Mouse (Mus musculus): ENCODE measurements around the gene Hspa1a. TPM values are rescaled to one million over a fixed set of nuclear protein-coding genes. Genes with fewer than 3 reads are reported as not detected.

Hspa1a gene
- total RNA-seq, 2 experiments from 2014 or later, result 2.6 to 2.9 TPM

GRCm38 (mm10) chr17:34944362-34944761 lies 27.6 kb downstream of the Hspa1a start:
- DNase-seq, result no peak

- DNase-seq, result no peak
Observed at GRCm38 (mm10) chr17:34943128-34943815, 28.7 kb downstream of the Hspa1a start.

GRCm38 (mm10) chr17:34941344-34942041 lies 30.5 kb downstream of the Hspa1a start:
- peak; percentile 41 for DNase-seq

- no peak for DNase-seq
Observed at GRCm38 (mm10) chr17:34937960-34938505, 33.9 kb downstream of the Hspa1a start.

DNA sequence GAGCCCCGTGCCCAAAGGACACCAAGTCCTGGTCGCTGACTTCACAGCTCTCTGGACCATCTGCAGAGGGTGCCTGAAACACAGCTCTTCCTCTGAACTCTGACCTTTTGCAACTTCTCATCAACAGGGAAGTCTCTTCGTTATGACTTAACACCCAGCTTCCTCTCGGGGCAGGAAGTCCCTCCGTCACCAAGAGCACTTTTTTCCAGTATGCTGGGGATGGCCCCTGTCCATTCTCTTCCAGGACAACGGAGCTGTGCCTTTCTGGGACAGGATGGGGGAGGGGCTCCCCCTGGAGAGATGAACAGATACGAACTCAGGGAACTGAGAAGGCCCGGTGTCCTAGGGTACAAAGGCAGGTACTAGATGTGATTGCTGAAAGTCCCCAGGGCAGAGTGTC lies 37.1 kb downstream of the Hspa1a start:
- peak; percentile 34 for DNase-seq

DNA sequence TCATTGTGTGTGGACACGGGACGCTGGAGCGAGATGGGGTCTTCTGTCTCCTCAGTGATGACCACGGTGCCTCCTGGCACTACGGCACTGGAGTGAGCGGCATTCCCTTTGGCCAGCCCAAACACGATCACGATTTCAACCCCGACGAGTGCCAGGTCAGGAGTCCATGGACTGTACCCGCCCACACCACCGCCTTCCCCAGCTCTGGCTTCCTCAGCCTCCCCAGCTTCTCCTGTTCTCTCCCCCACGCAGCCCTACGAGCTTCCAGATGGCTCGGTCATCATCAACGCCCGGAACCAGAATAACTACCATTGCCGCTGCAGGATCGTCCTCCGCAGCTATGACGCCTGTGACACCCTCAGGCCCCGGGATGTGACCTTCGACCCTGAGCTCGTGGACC lies 37.9 kb downstream of the Hspa1a start:
- DNase-seq, result no peak

DNA sequence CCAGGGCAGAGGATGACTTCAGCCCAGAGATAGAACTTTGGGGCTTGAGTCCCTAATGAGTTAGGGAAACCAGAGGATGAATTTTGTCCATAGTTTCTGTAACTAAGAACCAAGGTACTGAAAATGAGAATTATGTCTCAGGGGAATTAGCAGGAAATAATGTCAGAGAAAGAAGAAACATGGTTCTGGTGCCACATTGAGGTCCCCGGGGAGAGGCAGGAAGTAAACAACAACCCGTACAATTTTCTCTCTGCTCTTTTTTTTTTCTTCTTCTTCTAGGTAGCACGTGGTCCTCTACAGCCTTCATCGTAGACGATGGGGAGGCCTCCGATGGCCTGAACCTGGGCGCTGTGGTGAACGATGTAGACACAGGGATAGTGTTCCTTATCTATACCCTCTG lies 39.7 kb downstream of the Hspa1a start:
- no peak for DNase-seq

DNA sequence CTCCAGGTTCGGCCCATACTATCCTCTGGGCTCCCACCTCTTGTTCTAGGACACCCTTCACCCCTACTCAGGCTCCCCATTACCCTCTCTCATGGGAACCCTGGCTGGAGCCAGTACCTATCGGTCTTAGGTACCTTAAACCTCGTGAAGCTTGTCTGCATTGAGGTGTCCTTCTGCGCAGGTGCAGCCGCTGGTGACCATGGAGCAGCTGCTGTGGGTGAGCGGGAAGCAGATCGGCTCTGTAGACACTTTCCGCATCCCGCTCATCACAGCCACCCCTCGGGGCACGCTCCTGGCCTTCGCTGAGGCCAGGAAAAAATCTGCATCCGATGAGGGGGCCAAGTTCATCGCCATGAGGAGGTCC lies 40.2 kb downstream of the Hspa1a start:
- peak; percentile 17 for DNase-seq

GRCm38 (mm10) chr17:34931061-34931734 lies 40.8 kb downstream of the Hspa1a start, which contains the start of gene Neu1:
TSS of gene Neu1 (plus strand) at chr17:34931253.
- peak; percentile 99 for DNase-seq

DNA sequence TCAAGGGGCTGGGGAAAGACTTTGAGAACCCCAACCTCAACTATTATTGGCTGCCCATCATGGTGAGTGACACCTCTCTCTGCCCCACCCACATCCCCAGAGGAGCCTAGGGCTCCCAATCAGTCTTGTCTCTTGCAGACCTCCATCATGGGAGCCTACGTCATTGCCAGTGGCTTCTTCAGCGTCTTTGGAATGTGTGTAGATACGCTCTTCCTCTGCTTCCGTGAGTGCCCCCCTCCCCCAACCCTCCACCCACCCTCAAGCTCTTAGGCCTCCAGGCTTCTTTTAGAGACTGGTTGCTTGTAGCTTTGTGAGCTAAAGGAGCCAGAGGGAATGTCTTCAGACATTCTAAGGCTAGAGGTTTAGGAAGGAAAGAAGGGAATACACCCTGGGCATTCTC lies 43.1 kb downstream of the Hspa1a start:
- DNase-seq, result no peak

- DNase-seq, result no peak
Observed at GRCm38 (mm10) chr17:34927306-34928019, 44.5 kb downstream of the Hspa1a start.

DNA sequence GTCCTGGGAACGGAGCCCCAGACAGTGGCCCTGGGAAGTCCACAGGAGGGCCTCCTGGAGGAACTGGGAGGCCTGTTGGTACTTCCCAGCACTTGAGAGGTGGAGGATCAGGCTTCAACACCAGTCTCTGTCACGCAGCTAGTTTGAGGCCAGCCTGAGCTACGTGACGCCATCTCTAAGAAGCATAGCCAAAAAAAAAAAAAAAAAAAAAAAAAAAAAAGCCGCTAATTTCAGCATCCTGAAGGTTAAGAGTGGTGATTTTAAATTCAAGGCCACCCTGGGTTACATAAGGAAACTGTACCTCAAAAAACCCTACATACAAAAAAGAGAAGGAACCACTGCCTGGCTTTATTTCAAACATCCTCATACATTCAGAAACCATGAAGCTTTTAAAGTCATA lies 47.7 kb downstream of the Hspa1a start:
- DNase-seq, result no peak

DNA sequence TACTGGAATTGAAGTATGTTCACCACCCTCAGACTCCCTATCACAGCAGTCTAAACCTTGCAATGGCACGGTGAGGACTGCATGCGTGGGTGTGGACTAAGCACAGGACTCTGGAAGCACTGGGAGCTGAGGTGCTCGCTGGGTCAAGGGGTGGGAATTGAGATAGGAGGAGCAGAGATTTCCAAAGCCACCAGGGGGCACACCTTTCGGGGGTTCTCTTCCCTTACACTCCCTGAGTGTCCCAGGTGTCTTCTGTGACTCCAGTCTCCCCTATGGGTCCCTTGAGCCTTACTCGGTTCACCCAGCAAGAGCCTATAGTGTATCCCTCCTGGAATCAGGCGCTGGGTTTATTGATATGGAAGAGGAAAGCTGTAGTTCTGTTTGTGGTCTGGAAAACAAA lies 49.0 kb downstream of the Hspa1a start:
- DNase-seq, result no peak

Other genes with a start within 250 kb of the Hspa1a start
- gene C4b, start 228.3 kb downstream of the Hspa1a start, total RNA-seq (2021), result 1 to 10 TPM; 5.0 to 5.5 TPM
- gene Cyp21a1, start 167.6 kb downstream of the Hspa1a start, total RNA-seq (2021), result not detected
- gene Stk19, start 135.2 kb downstream of the Hspa1a start, total RNA-seq (2021), result 10 to 100 TPM; 13.6 to 16.2 TPM
- gene Dxo, start 135.1 kb downstream of the Hspa1a start, total RNA-seq (2021), result 10 to 100 TPM; 21.4 to 23.0 TPM
- 10 to 100 TPM; 27.4 to 27.9 TPM for gene Skiv2l, start 121.9 kb downstream of the Hspa1a start, total RNA-seq (2021)
- gene Nelfe, start 121.8 kb downstream of the Hspa1a start, total RNA-seq (2021), result 10 to 100 TPM; 30.4 to 34.2 TPM
- 1 to 10 TPM in 1 of 2 experiments, under 1 TPM in 1; 0.88 to 2.6 TPM for gene Cfb, start 109.6 kb downstream of the Hspa1a start, total RNA-seq (2021)
- gene Zbtb12, start 92.7 kb downstream of the Hspa1a start, total RNA-seq (2021), result 1 to 10 TPM; 7.9 TPM
- gene Gm20547, start 90.1 kb downstream of the Hspa1a start, total RNA-seq (2021), result not detected
- gene C2, start 73.9 kb downstream of the Hspa1a start, total RNA-seq (2021), result 1 to 10 TPM; 3.0 to 3.7 TPM
- 10 to 100 TPM; 55.7 to 56.8 TPM for gene Ehmt2, start 73.7 kb downstream of the Hspa1a start, total RNA-seq (2021)
- not detected for gene Slc44a4, start 57.7 kb downstream of the Hspa1a start, total RNA-seq (2021)
- 10 to 100 TPM; 10.1 to 11.7 TPM for gene Neu1, start 40.9 kb downstream of the Hspa1a start, total RNA-seq (2021)
- 1 to 10 TPM; 4.8 to 5.2 TPM for gene Hspa1b, start 12.9 kb downstream of the Hspa1a start, total RNA-seq (2021)
- gene Gm20481, start 2.2 kb downstream of the Hspa1a start, total RNA-seq (2021), result not detected
- gene Hspa1l, start 547 bp upstream of the Hspa1a start, total RNA-seq (2021), result 1 to 10 TPM; 5.3 to 6.6 TPM
- gene Lsm2, start 9.7 kb upstream of the Hspa1a start, total RNA-seq (2021), result 10 to 100 TPM; 52.2 to 55.0 TPM
- gene Vars, start 28.8 kb upstream of the Hspa1a start, total RNA-seq (2021), result 10 to 100 TPM; 46.7 to 49.0 TPM
- gene Vwa7, start 44.4 kb upstream of the Hspa1a start, total RNA-seq (2021), result 1 to 10 TPM; 1.6 to 1.8 TPM
- gene Sapcd1, start 55.9 kb upstream of the Hspa1a start, total RNA-seq (2021), result 1 to 10 TPM in 1 of 2 experiments, under 1 TPM in 1; 0.74 to 1.3 TPM
- gene Msh5, start 74.6 kb upstream of the Hspa1a start, total RNA-seq (2021), result 1 to 10 TPM; 4.0 to 6.5 TPM
- 100 to 1,000 TPM; 166 to 167 TPM for gene Clic1, start 77.8 kb upstream of the Hspa1a start, total RNA-seq (2021)
- 100 to 1,000 TPM; 104 to 106 TPM for gene Ddah2, start 86.9 kb upstream of the Hspa1a start, total RNA-seq (2021)
- not detected for gene Ly6g6c, start 93.2 kb upstream of the Hspa1a start, total RNA-seq (2021)
- gene Mpig6b, start 94.0 kb upstream of the Hspa1a start, total RNA-seq (2021), result under 1 TPM in 1 of 2 experiments, not detected in 1; 0.47 TPM
- gene Ly6g6e, start 104.7 kb upstream of the Hspa1a start, total RNA-seq (2021), result not detected
- 1 to 10 TPM; 1.6 to 2.4 TPM for gene Ly6g6d, start 105.9 kb upstream of the Hspa1a start, total RNA-seq (2021)
- gene Ly6g6f, start 113.5 kb upstream of the Hspa1a start, total RNA-seq (2021), result not detected
- gene Abhd16a, start 117.1 kb upstream of the Hspa1a start, total RNA-seq (2021), result 10 to 100 TPM; 50.6 to 53.5 TPM
- not detected for gene Ly6g5c, start 136.1 kb upstream of the Hspa1a start, total RNA-seq (2021)
- under 1 TPM; 0.52 to 0.62 TPM for gene Ly6g5b, start 143.3 kb upstream of the Hspa1a start, total RNA-seq (2021)
- 1 to 10 TPM; 6.0 to 6.2 TPM for gene Gpank1, start 149.3 kb upstream of the Hspa1a start, total RNA-seq (2021)
- gene Csnk2b, start 149.9 kb upstream of the Hspa1a start, total RNA-seq (2021), result 100 to 1,000 TPM; 189 to 196 TPM
- 10 to 100 TPM; 26.6 to 27.3 TPM for gene D17H6S53E, start 154.2 kb upstream of the Hspa1a start, total RNA-seq (2021)
- not detected for gene Apom, start 159.9 kb upstream of the Hspa1a start, total RNA-seq (2021)
- gene Bag6, start 163.0 kb upstream of the Hspa1a start, total RNA-seq (2021), result 100 to 1,000 TPM; 318 to 321 TPM
- gene Prrc2a, start 192.7 kb upstream of the Hspa1a start, total RNA-seq (2021), result 100 to 1,000 TPM; 248 to 251 TPM
- gene Aif1, start 203.9 kb upstream of the Hspa1a start, total RNA-seq (2021), result 1 to 10 TPM; 2.9 to 3.4 TPM
- 1 to 10 TPM; 4.2 to 4.8 TPM for gene Lst1, start 216.3 kb upstream of the Hspa1a start, total RNA-seq (2021)
- gene Ltb, start 222.3 kb upstream of the Hspa1a start, total RNA-seq (2021), result 1 to 10 TPM in 1 of 2 experiments, under 1 TPM in 1; 0.81 to 1.0 TPM
- gene Tnf, start 229.9 kb upstream of the Hspa1a start, total RNA-seq (2021), result 1 to 10 TPM in 1 of 2 experiments, under 1 TPM in 1; 0.76 to 1.3 TPM
- gene Lta, start 233.2 kb upstream of the Hspa1a start, total RNA-seq (2021), result under 1 TPM; 0.26 to 0.32 TPM
- under 1 TPM in 1 of 2 experiments, not detected in 1; 0.52 TPM for gene Gm16181, start 248.7 kb upstream of the Hspa1a start, total RNA-seq (2021)